Mouse (Mus musculus): ENCODE measurements around the gene Htr3a.

GRCm38 (mm10) chr9:48910885-48911537 lies at the start of gene Htr3a:
- TF ChIP-seq MAFK (IDR thresholded peaks at IDR 0.05; ENCODE audit: insufficient replicate concordance, low read length) = no peak
- no peak for TF ChIP-seq USF1 (IDR thresholded peaks at IDR 0.05; ENCODE audit: low read depth, low read length)
- TF ChIP-seq EP300 (IDR thresholded peaks at IDR 0.05; ENCODE audit: low read length) = no peak
- no peak for TF ChIP-seq ZKSCAN1 (IDR thresholded peaks at IDR 0.05; ENCODE audit: borderline replicate concordance, low read depth, low read length)
- TF ChIP-seq CTCF (conservative IDR thresholded peaks at IDR 0.05 in 1 of 2, IDR thresholded peaks at IDR 0.05 in 1 of 2; ENCODE audit: low read depth in 2 of 2, low read length in 2 of 2) = no peak
- TF ChIP-seq POLR2AphosphoS2 (IDR thresholded peaks at IDR 0.05; ENCODE audit: low read depth, low read length) = no peak
- TF ChIP-seq MEF2A (IDR thresholded peaks at IDR 0.05; ENCODE audit: borderline replicate concordance, low read depth, low read length) = no peak
- no peak for TF ChIP-seq POLR2A (IDR thresholded peaks at IDR 0.05; ENCODE audit: low read depth, low read length)
- TF ChIP-seq MAZ (IDR thresholded peaks at IDR 0.05; ENCODE audit: low read depth, low read length) = no peak
- no peak for TF ChIP-seq NRF1 (IDR thresholded peaks at IDR 0.05; ENCODE audit: low read depth, low read length)
